Mouse (Mus musculus): Measurements from ENCODE around the gene Lrrc4. TPM values are rescaled to one million over a fixed set of nuclear protein-coding genes. Genes with fewer than 3 reads are reported as not detected.

Lrrc4 gene
- polyA plus RNA-seq, 1 experiment = 0.11 TPM

GRCm38 (mm10) chr6:28848285-28848794, 16.8 kb upstream of the Lrrc4 start:
- 77% methylated on average over 6 of the region's 6 CpGs for WGBS
- Histone ChIP-seq H3K4me1 (ENCODE audit: control insufficient read depth, insufficient read depth, insufficient read length, low read length) (no peaks in the 10 kb centered on the region), H3K27me3 (ENCODE audit: control insufficient read depth, insufficient read depth, low read length) (no peaks in the 10 kb centered on the region), H3K36me3 (ENCODE audit: control insufficient read depth, insufficient read depth, low read length) (peaks cover 1% of the 10 kb centered on the region; the same call in 1 of the 2 replicates), H3K4me3 (ENCODE audit: low read depth, low read length) (no peak overlapping the region), H3K27ac (ENCODE audit: insufficient read depth, low read depth, low read length) (no peak overlapping the region)
- TF ChIP-seq CTCF (IDR thresholded peaks at IDR 0.05; ENCODE audit: extremely low read depth, insufficient read length, insufficient replicate concordance, low read depth, low read length) = no peak
- TF ChIP-seq POLR2A (IDR thresholded peaks at IDR 0.05; ENCODE audit: low read depth, low read length) = no peak

- WGBS = 54% methylated on average over 6 of the region's 6 CpGs
- no peaks in the 10 kb centered on the region for H3K27me3 ChIP-seq (ENCODE audit: control insufficient read depth, insufficient read depth, low read length)
- H3K4me1 ChIP-seq (ENCODE audit: control insufficient read depth, insufficient read depth, insufficient read length, low read length) = no peaks in the 10 kb centered on the region
- H3K36me3 ChIP-seq (ENCODE audit: control insufficient read depth, insufficient read depth, low read length) = peaks cover 1% of the 10 kb centered on the region; the same call in 1 of the 2 replicates
- H3K27ac ChIP-seq (ENCODE audit: insufficient read depth, low read depth, low read length) = no peak overlapping the region
- TF ChIP-seq CTCF (IDR thresholded peaks at IDR 0.05; ENCODE audit: extremely low read depth, insufficient read length, insufficient replicate concordance, low read depth, low read length) = no peak
- no peak for TF ChIP-seq POLR2A (IDR thresholded peaks at IDR 0.05; ENCODE audit: low read depth, low read length)
- H3K4me3 ChIP-seq (ENCODE audit: low read depth, low read length) = no peak overlapping the region
Measured at GRCm38 (mm10) chr6:28847616-28848015, 16.1 kb upstream of the Lrrc4 start.

- no peak overlapping the region for H3K27ac ChIP-seq (ENCODE audit: insufficient read depth, low read depth, low read length)
- H3K4me3 ChIP-seq (ENCODE audit: low read depth, low read length) = no peak overlapping the region
- no peaks in the 10 kb centered on the region for H3K4me1 ChIP-seq (ENCODE audit: control insufficient read depth, insufficient read depth, insufficient read length, low read length)
- TF ChIP-seq CTCF (IDR thresholded peaks at IDR 0.05; ENCODE audit: extremely low read depth, insufficient read length, insufficient replicate concordance, low read depth, low read length) (no peak), POLR2A (IDR thresholded peaks at IDR 0.05; ENCODE audit: low read depth, low read length) (no peak)
- H3K36me3 ChIP-seq (ENCODE audit: control insufficient read depth, insufficient read depth, low read length) = 0 out of 2 replicates have a peak, but pooled peaks cover 1% of the 10 kb centered on the region
- no peaks in the 10 kb centered on the region for H3K27me3 ChIP-seq (ENCODE audit: control insufficient read depth, insufficient read depth, low read length)
- 56% methylated on average over 4 of the region's 4 CpGs for WGBS
Measured at GRCm38 (mm10) chr6:28845610-28846009, 14.1 kb upstream of the Lrrc4 start.

GRCm38 (mm10) chr6:28842375-28843276, 11.1 kb upstream of the Lrrc4 start:
- TF ChIP-seq CTCF (IDR thresholded peaks at IDR 0.05; ENCODE audit: extremely low read depth, insufficient read length, insufficient replicate concordance, low read depth, low read length) (no peak), POLR2A (IDR thresholded peaks at IDR 0.05; ENCODE audit: low read depth, low read length) (no peak)
- WGBS = 83% methylated on average over 4 of the region's 4 CpGs

GRCm38 (mm10) chr6:28841569-28841968, 10.0 kb upstream of the Lrrc4 start:
- H3K4me3 ChIP-seq (ENCODE audit: low read depth, low read length) = no peak overlapping the region
- 79% methylated on average over 3 of the region's 3 CpGs for WGBS
- TF ChIP-seq POLR2A (IDR thresholded peaks at IDR 0.05; ENCODE audit: low read depth, low read length) (no peak), CTCF (IDR thresholded peaks at IDR 0.05; ENCODE audit: extremely low read depth, insufficient read length, insufficient replicate concordance, low read depth, low read length) (no peak)

More at GRCm38 (mm10) chr6:28842375-28843276, 11.1 kb upstream of the Lrrc4 start:
- Histone ChIP-seq H3K4me1 (ENCODE audit: control insufficient read depth, insufficient read depth, insufficient read length, low read length) (no peaks in the 10 kb centered on the region), H3K27ac (ENCODE audit: insufficient read depth, low read depth, low read length) (no peak overlapping the region), H3K36me3 (ENCODE audit: control insufficient read depth, insufficient read depth, low read length) (no peaks in the 10 kb centered on the region; the same call in 1 of the 2 replicates), H3K27me3 (ENCODE audit: control insufficient read depth, insufficient read depth, low read length) (no peaks in the 10 kb centered on the region), H3K4me3 (ENCODE audit: low read depth, low read length) (no peak overlapping the region)

GRCm38 (mm10) chr6:28836600-28836999, 5.1 kb upstream of the Lrrc4 start:
- TF ChIP-seq CTCF (IDR thresholded peaks at IDR 0.05; ENCODE audit: extremely low read depth, insufficient read length, insufficient replicate concordance, low read depth, low read length) (peak; percentile 18; the same call in 1 of the 2 replicates), POLR2A (IDR thresholded peaks at IDR 0.05; ENCODE audit: low read depth, low read length) (no peak)
- Histone ChIP-seq H3K36me3 (ENCODE audit: control insufficient read depth, insufficient read depth, low read length) (no peaks in the 10 kb centered on the region; the same call in 1 of the 2 replicates), H3K27ac (ENCODE audit: insufficient read depth, low read depth, low read length) (no peak overlapping the region), H3K4me3 (ENCODE audit: low read depth, low read length) (no peak overlapping the region), H3K4me1 (ENCODE audit: control insufficient read depth, insufficient read depth, insufficient read length, low read length) (peaks cover 7% of the 10 kb centered on the region), H3K27me3 (ENCODE audit: control insufficient read depth, insufficient read depth, low read length) (peaks cover 12% of the 10 kb centered on the region; the same call in 1 of the 2 replicates)

More at GRCm38 (mm10) chr6:28841569-28841968, 10.0 kb upstream of the Lrrc4 start:
- no peaks in the 10 kb centered on the region; the same call in 1 of the 2 replicates for H3K36me3 ChIP-seq (ENCODE audit: control insufficient read depth, insufficient read depth, low read length)
- no peak overlapping the region for H3K27ac ChIP-seq (ENCODE audit: insufficient read depth, low read depth, low read length)
- no peaks in the 10 kb centered on the region for H3K27me3 ChIP-seq (ENCODE audit: control insufficient read depth, insufficient read depth, low read length)
- no peaks in the 10 kb centered on the region for H3K4me1 ChIP-seq (ENCODE audit: control insufficient read depth, insufficient read depth, insufficient read length, low read length)

GRCm38 (mm10) chr6:28834046-28834445, 2.5 kb upstream of the Lrrc4 start:
- peaks cover 16% of the 10 kb centered on the region; the same call in 1 of the 2 replicates for H3K27me3 ChIP-seq (ENCODE audit: control insufficient read depth, insufficient read depth, low read length)
- H3K27ac ChIP-seq (ENCODE audit: insufficient read depth, low read depth, low read length) = no peak overlapping the region
- H3K4me3 ChIP-seq (ENCODE audit: low read depth, low read length) = no peak overlapping the region
- no peaks in the 10 kb centered on the region; the same call in 1 of the 2 replicates for H3K36me3 ChIP-seq (ENCODE audit: control insufficient read depth, insufficient read depth, low read length)
- peaks cover 11% of the 10 kb centered on the region for H3K4me1 ChIP-seq (ENCODE audit: control insufficient read depth, insufficient read depth, insufficient read length, low read length)
- TF ChIP-seq CTCF (IDR thresholded peaks at IDR 0.05; ENCODE audit: extremely low read depth, insufficient read length, insufficient replicate concordance, low read depth, low read length) (no peak), POLR2A (IDR thresholded peaks at IDR 0.05; ENCODE audit: low read depth, low read length) (no peak)
- 74% methylated on average over 2 of the region's 2 CpGs for WGBS

Measured in small intestine, adult 2 months (tissue).